Comparison of ENCODE assay signal across 8 mouse cellular contexts in the genomic region with DNA sequence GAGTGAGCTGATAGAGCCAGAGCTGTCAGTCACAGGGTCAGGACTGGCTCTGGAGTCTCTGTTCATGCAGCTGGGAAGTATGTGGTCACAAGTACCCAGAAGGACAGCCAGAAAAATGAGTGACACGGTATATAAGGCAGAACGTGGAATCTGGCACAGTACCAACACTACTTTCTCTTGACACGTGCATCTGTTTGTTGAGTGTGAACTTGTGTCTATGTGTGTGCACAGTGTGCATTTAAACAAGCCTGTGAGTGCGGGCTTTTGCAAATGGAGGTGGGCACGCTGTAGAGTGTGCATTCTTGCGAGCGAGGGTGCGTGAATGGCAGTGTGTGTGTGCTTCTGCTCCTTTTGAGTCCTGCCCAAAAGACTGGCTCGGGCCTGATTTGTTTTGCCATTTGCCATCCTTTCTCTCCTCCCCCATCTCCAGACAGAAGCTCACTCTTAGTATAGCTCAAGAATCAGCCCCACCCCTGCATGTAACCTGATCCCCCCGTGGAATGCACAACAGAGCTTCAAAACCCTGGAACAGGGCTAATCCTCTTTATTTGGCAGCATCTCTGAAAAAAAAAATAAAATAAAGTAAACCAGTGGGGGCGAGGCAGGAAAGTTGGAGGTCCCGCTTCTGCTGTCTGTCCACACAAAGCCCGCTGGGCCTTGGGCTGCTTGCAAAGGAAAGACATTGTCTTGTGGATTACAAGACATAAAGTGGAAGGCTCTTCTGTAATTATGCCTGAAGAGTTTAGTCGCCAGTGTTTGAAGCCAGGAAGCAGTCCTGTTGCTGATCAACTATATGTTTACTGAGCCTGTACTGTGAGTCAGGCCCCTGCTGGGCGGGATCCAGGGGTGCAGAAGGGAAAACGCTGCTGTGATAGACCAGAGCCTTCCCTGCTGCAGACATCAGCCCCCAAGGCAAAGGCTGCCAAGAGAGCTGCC. TPM values are rescaled to one million over a fixed set of nuclear protein-coding genes. Genes with fewer than 3 reads are reported as not detected.
DNase-seq lines count a peak whose midpoint lies in the region; ATAC-seq and TF ChIP-seq lines count a peak whose summit lies in the region.

No protein-coding gene starts in this region.

- peaks cover 31% of the 10 kb centered on the region for H3K4me1 ChIP-seq in intestine, embryonic 16.5 days (ENCODE audit: control insufficient read depth, insufficient read depth, low read length)
- peaks cover 15% of the 10 kb centered on the region for H3K4me1 ChIP-seq in neural tube, embryonic 12.5 days

- no peaks in the 10 kb centered on the region for H3K27me3 ChIP-seq in intestine, embryonic 16.5 days (replicated peaks; ENCODE audit: control insufficient read depth, insufficient read depth, low read length)
- no peaks in the 10 kb centered on the region for H3K27me3 ChIP-seq in neural tube, embryonic 12.5 days (replicated peaks)

- peak; percentile 88 for ATAC-seq in intestine, embryonic 16.5 days
- peak; percentile 79 for ATAC-seq in neural tube, embryonic 12.5 days (ENCODE audit: low FRiP score, low read depth)

- H3K9ac ChIP-seq in intestine, embryonic 16.5 days (ENCODE audit: low read depth, low read length), result peak overlapping the region; percentile 10; the same call in 1 of the 2 replicates
- no peak overlapping the region for H3K9ac ChIP-seq in neural tube, embryonic 12.5 days

- peak overlapping the region; percentile 83 for H3K27ac ChIP-seq in intestine, embryonic 16.5 days (ENCODE audit: low read length)
- no peak overlapping the region for H3K27ac ChIP-seq in neural tube, embryonic 12.5 days
- no peak overlapping the region for H3K27ac ChIP-seq in layer of hippocampus, adult 2 months

- no peak for TF ChIP-seq CTCF in layer of hippocampus, adult 2 months (conservative IDR thresholded peaks at IDR 0.05)

- H3K4me2 ChIP-seq in intestine, embryonic 16.5 days (ENCODE audit: low read depth, low read length), result 0 out of 2 replicates have a peak overlapping the region, but pooled peaks have one; percentile 4
- peak overlapping the region; percentile 34 for H3K4me2 ChIP-seq in neural tube, embryonic 12.5 days (replicated peaks)

- H3K36me3 ChIP-seq in intestine, embryonic 16.5 days (ENCODE audit: control insufficient read depth, insufficient read depth, low read length), result no peaks in the 10 kb centered on the region
- no peaks in the 10 kb centered on the region for H3K36me3 ChIP-seq in neural tube, embryonic 12.5 days

- peak; percentile 43 for DNase-seq in adrenal gland, postnatal 25 days
- DNase-seq in adrenal gland, postnatal 4 days (ENCODE audit: low spot score in 2 of 2), result no peak
- DNase-seq in urinary bladder, postnatal 14 days (ENCODE audit: low spot score), result peak; percentile 64
- no peak for DNase-seq in urinary bladder, postnatal 10 days (ENCODE audit: low spot score)
- DNase-seq in thymus, postnatal 36 days, result no peak
- no peak for DNase-seq in layer of hippocampus, adult 2 months (ENCODE audit: low spot score in 2 of 2)

- WGBS in intestine, embryonic 16.5 days, result 19% methylated on average over 16 of the region's 16 CpGs
- 7% methylated on average over 16 of the region's 16 CpGs for WGBS in neural tube, embryonic 12.5 days

- H3K4me3 ChIP-seq in intestine, embryonic 16.5 days (ENCODE audit: low read length), result no peak overlapping the region; the same call in 1 of the 2 replicates
- H3K4me3 ChIP-seq in neural tube, embryonic 12.5 days, result no peak overlapping the region
- no peak overlapping the region; the same call in 1 of the 2 replicates for H3K4me3 ChIP-seq in layer of hippocampus, adult 2 months

- H3K9me3 ChIP-seq in intestine, embryonic 16.5 days (ENCODE audit: control insufficient read depth, low read length), result no peaks in the 10 kb centered on the region
- H3K9me3 ChIP-seq in neural tube, embryonic 12.5 days, result no peaks in the 10 kb centered on the region

RNA-seq across cellular contexts. Expression of a gene that starts 28.5 kb away (rescaled TPM):
- total RNA-seq in adrenal gland, postnatal 25 days (2021), result 52.2 and 71.1 TPM in 2 replicates
- 10 to 100 TPM; 67.7 to 81.2 TPM for total RNA-seq in adrenal gland, postnatal 4 days (2021)
- 18.7 and 21.0 TPM in 2 replicates for polyA plus RNA-seq in intestine, embryonic 16.5 days (2015; fragmentation: Nextera tagmentation; extraction: Ambion mirVana)
- polyA plus RNA-seq in neural tube, embryonic 12.5 days (2016; fragmentation: Nextera tagmentation; extraction: Ambion mirVana), result 12.4 and 12.6 TPM in 2 replicates
- 10 to 100 TPM; 49.2 to 53.1 TPM for total RNA-seq in layer of hippocampus, adult 2 months (2021)

Comparison
In these comparisons a context has a peak if more than half of its experiments do, and no peak if none do; other contexts are left out.
1. DNase-seq: peak in adrenal gland, postnatal 25 days (single experiment) and urinary bladder, postnatal 14 days (single experiment); none in adrenal gland, postnatal 4 days (0 of 2), urinary bladder, postnatal 10 days (single experiment), thymus, postnatal 36 days (0 of 2) and layer of hippocampus, adult 2 months (0 of 2).